Mouse (Mus musculus) embryonic facial prominence, embryonic 12.5 days (tissue): ENCODE data around the gene Hoxb8. TPM values are rescaled to one million over a fixed set of nuclear protein-coding genes. Genes with fewer than 3 reads are reported as not detected.
A peak's percentile ranks its signal among the peaks of the same experiment; 100 is the strongest.

Experiments
- ATAC-seq: fragments of 200-750 bp; cut with Nextera tagmentation; 2 replicates; pipeline ENCODE4 v1.8.0; 2017; ENCODE audit not compliant: insufficient number of reproducible peaks, insufficient read depth, low FRiP score, low TSS enrichment
- H3K27ac ChIP-seq: fragments of 300-500 bp; sonication (generic); 2 replicates; pipeline ENCODE4 v1.5.1; 2016; ENCODE audit warnings: mild to moderate bottlenecking
- H3K27me3 ChIP-seq: fragments of 300-500 bp; sonication (generic); 2 replicates; pipeline ENCODE4 v1.6.1; 2016; ENCODE audit warnings: mild to moderate bottlenecking, moderate library complexity
- H3K36me3 ChIP-seq: fragments of 300-500 bp; sonication (generic); 2 replicates; pipeline ENCODE4 v1.6.1; 2016; ENCODE audit warnings: mild to moderate bottlenecking
- H3K4me1 ChIP-seq: fragments of 300-500 bp; sonication (generic); 2 replicates; pipeline ENCODE4 v1.6.1; 2016
- H3K4me2 ChIP-seq: fragments of 300-500 bp; sonication (generic); replicated peaks from 2 replicates; pipeline ENCODE4 v1.6.1; 2016; ENCODE audit warnings: mild to moderate bottlenecking, moderate library complexity
- H3K4me3 ChIP-seq: fragments of 300-500 bp; sonication (generic); 2 replicates; pipeline ENCODE4 v1.5.1; 2016; ENCODE audit warnings: mild to moderate bottlenecking
- H3K9ac ChIP-seq: fragments of 300-500 bp; sonication (generic); 2 replicates; pipeline ENCODE4 v1.6.1; 2016; ENCODE audit warnings: mild to moderate bottlenecking, moderate library complexity
- H3K9me3 ChIP-seq: fragments of 300-500 bp; sonication (generic); 2 replicates; pipeline ENCODE4 v1.6.1; 2016; ENCODE audit warnings: mild to moderate bottlenecking, moderate library complexity
- WGBS: fragments of 180-500 bp; shearing (Covaris S2); methylation state at CpG from one replicate; pipeline ENCODE4 v1.1.7; 2016; 5-methylcytosine and 5-hydroxymethylcytosine counted together
- polyA plus RNA-seq: library from polyadenylated mRNA; unstranded; fragments of >200 nt; fragmentation: Nextera tagmentation; extraction: Ambion mirVana; gene quantifications from 2 replicates; pipeline ENCODE4 v1.2.1, GENCODE M21; 2016

Hoxb8 gene
- polyA plus RNA-seq, 1 experiment from 2014 or later: not detected

DNA sequence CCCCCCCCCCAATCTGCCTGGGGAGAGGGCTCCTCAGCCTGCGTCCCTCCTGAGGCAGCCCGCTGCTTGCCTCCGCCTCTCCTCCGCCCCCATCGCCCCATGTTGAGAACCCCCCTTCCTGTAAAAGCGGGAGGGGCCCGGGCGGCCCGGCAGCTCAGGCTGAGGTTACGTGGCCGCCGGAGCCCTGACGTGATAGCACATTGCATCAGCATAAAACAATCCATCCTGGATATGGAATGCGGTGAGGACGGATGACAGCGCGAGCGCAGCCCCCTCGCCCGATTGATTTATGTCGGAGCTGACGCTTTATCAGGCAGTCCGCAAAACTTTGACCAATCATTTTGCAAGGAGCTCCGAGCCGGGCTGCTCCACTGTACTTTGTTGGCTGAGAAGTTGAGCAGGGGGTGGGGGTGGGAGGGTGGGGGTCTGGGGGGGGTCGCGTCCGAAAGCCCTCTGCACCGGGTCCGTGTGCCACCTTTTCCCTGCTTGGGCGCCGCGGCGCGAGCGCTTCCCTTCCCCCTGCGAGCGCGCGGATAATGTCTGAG lies 10.6 kb upstream of the Hoxb8 start, which contains the start of gene Hoxb9:
Gene Hoxb9, plus strand, starts transcription at position 462 of the 545 bp plus-strand sequence.
- WGBS: under 1% methylated on average over 40 of the region's 40 CpGs
- H3K27ac ChIP-seq: no peak within 1 kb of the TSS
- no peaks in the 10 kb centered on the region for H3K36me3 ChIP-seq
- ATAC-seq: no peak
- peaks cover 98% of the 10 kb centered on the region for H3K27me3 ChIP-seq
- 0 out of 2 replicates have a peak within 1 kb of the TSS, but pooled peaks have one; percentile 3 for H3K4me2 ChIP-seq
- H3K4me1 ChIP-seq: no peaks in the 10 kb centered on the region; the same call in 1 of the 2 replicates
- peak within 1 kb of the TSS; percentile 20 for H3K4me3 ChIP-seq
- no peaks in the 10 kb centered on the region for H3K9me3 ChIP-seq
- H3K9ac ChIP-seq: no peak within 1 kb of the TSS

DNA sequence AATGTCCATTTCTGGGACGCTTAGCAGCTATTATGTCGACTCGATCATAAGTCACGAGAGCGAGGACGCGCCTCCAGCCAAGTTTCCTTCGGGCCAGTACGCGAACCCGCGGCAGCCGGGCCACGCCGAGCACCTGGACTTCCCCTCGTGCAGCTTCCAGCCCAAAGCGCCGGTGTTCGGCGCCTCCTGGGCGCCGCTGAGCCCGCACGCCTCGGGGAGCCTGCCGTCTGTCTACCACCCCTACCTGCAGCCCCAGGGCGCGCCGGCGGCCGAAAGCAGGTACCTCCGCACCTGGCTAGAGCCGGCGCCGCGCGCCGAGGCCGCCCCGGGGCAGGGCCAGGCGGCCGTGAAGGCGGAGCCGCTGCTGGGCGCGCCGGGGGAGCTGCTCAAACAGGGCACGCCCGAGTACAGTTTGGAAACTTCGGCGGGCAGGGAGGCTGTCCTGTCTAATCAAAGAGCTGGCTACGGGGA lies 10.1 kb upstream of the Hoxb8 start:
- Histone ChIP-seq H3K27me3 (peaks cover 98% of the 10 kb centered on the region), H3K4me2 (0 out of 2 replicates have a peak overlapping the region, but pooled peaks have one; percentile 3), H3K4me1 (no peaks in the 10 kb centered on the region; the same call in 1 of the 2 replicates), H3K36me3 (no peaks in the 10 kb centered on the region), H3K9me3 (no peaks in the 10 kb centered on the region), H3K27ac (no peak overlapping the region), H3K4me3 (peak overlapping the region; percentile 20), H3K9ac (no peak overlapping the region)
- under 1% methylated on average over 52 of the region's 52 CpGs for WGBS
- no peak for ATAC-seq

DNA sequence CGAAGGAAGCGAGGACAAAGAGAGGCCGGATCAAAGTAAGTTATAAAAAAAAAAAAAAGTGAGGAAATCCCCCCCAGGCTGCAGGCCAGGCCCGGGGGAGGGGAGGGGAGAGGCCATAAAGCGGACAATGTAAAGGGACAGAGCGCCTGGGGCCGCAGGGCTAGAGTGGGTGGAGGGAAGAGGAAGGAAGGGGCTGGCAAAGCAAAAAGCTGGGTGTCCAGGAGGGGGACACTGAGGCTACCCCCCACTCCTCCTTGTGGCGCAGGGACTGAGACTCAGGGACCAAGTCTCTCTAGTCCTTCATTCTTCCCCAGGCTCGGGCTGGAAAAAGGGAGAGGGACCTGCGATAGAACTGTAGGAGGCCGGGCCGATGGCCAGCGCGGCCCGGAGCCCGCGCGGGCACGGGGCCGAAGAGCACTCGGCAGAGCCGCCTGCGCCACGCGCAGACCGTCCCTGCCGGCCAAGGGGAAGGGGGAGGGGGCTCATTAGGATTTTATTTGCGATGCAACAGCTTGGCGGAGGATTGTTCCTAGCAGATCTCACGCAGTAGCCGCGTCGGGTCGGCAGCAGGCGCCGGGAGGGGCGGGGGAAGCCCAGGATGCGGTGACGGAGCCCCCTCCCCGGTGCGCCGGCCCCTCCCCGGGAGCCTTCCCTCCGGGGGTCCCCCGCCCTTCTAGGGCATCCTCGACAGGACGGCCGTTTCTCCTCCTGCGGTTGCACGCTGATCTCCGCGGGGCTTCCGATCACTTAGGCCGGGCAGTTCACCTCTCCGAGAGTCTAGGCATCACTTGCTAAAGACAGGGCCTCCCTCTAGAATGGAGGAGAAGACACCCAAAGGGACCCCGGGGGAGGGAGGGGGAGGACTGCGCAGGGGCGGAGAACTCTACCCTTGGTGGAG lies 9.4 kb upstream of the Hoxb8 start:
- Histone ChIP-seq H3K9ac (no peak overlapping the region), H3K9me3 (no peaks in the 10 kb centered on the region), H3K36me3 (no peaks in the 10 kb centered on the region), H3K4me2 (no peak overlapping the region), H3K27ac (no peak overlapping the region), H3K4me3 (no peak overlapping the region), H3K27me3 (peaks cover 98% of the 10 kb centered on the region), H3K4me1 (no peaks in the 10 kb centered on the region; the same call in 1 of the 2 replicates)
- ATAC-seq: no peak
- WGBS: under 1% methylated on average over 54 of the region's 58 CpGs

DNA sequence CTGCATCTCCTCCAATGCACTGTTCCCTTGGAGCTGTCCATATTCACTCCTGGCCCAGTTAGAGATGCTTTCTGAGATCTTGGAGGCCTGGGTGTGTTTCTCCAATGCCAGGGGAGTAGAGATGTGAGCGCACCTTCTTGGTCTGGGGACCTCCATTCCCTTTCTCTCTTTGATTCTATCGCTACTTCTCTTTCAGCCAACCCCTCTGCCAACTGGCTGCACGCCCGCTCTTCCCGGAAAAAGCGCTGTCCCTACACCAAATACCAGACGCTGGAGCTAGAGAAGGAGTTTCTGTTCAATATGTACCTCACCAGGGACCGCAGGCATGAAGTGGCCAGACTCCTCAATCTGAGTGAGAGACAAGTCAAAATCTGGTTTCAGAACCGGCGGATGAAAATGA lies 7.3 kb upstream of the Hoxb8 start:
- Histone ChIP-seq H3K4me2 (no peak overlapping the region), H3K4me3 (no peak overlapping the region), H3K9me3 (no peaks in the 10 kb centered on the region), H3K36me3 (no peaks in the 10 kb centered on the region), H3K4me1 (no peaks in the 10 kb centered on the region; the same call in 1 of the 2 replicates), H3K9ac (no peak overlapping the region), H3K27me3 (peaks cover 99% of the 10 kb centered on the region), H3K27ac (no peak overlapping the region)
- WGBS: 3% methylated on average over 10 of the region's 10 CpGs
- no peak for ATAC-seq

DNA sequence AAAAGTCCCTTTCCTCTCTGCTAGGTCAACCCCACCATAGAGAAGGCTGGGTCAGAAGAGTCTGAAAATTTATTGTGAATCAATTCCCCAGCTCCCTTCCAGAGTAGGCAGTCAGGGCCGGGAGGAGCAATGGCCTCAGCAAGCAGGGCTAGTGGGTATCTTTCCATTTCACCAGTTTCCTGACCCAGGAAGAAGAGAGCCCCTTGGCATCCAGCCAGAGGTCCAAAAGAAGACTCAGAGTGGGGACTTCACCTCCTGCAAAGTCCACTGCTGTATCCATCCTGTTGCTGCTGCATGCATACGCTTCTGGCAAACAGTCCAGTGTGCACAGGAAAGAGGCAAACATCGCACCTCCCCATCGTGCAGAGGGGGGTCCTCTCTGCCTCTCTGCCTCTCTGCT lies 5.8 kb upstream of the Hoxb8 start:
- Histone ChIP-seq H3K4me1 (no peaks in the 10 kb centered on the region; the same call in 1 of the 2 replicates), H3K4me3 (no peak overlapping the region), H3K9ac (no peak overlapping the region), H3K9me3 (no peaks in the 10 kb centered on the region), H3K27ac (no peak overlapping the region), H3K36me3 (no peaks in the 10 kb centered on the region), H3K27me3 (peaks cover 97% of the 10 kb centered on the region), H3K4me2 (no peak overlapping the region)
- ATAC-seq: no peak
- 8% methylated on average over 4 of the region's 4 CpGs for WGBS

DNA sequence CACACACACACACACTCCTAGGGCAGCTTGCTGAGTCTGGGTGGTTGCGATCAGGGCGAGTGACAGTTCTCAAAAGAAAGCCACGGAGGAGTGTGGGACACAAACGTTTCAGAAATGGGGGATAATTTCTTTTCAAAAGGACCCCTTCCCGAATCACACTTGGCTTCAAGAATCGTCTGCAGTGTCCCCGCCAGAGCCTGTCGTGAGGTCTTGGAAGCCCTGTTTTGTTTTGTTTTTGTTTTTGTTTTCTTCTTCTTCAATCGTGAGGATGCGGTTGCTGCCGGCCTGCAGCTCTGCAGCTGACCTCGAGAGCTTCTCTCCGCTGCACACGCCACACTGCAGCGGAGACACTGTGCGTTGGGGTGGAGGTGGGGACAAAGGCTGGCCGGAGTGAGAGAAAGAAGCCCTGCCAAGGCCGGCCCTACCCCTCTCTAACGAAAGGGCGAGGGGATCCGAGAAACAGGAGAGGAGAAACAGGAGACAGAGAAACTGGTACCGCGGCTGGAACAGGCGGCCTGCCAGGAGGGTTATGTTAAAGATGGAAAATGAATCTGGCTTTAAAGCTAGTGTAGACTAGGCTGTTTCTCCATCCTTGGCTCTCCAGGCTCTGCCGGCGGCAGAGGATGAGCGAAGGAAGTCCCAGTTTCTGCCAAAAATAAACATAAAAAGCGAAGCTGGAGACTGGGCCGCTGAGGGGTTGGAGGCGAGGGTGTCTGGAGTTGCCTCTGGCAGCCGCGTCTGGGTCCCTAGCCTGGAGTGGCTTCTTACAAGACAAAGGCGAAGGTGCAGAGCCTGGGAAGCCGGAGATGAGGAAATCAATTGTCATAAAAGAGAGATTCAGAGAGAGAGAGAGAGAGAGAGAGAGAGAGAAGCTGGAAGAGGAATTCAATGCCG lies 4.3 kb upstream of the Hoxb8 start:
- Histone ChIP-seq H3K36me3 (no peaks in the 10 kb centered on the region), H3K27ac (no peak overlapping the region), H3K4me3 (no peak overlapping the region), H3K27me3 (peaks cover 96% of the 10 kb centered on the region), H3K4me1 (no peaks in the 10 kb centered on the region; the same call in 1 of the 2 replicates), H3K4me2 (no peak overlapping the region), H3K9ac (no peak overlapping the region), H3K9me3 (no peaks in the 10 kb centered on the region)
- no peak for ATAC-seq
- 1% methylated on average over 35 of the region's 35 CpGs for WGBS

DNA sequence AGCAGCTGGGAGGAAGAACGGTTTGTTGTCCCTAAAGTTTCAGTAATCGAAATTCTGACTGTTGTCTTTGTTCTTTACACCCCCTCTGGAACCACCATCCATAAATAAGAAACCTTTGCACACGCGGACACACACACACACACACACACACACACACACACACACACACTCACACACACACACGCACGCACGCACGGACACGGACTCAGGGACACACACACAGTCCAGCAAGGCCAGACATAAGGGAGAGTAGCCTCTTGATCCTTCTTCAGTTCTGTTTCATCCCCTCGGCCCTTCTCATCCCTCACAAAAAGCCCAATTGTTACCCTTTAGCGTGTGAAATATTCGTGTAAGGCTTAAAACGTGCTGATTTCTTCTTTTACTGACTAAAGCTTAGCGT lies 3.4 kb upstream of the Hoxb8 start:
- Histone ChIP-seq H3K27ac (no peak overlapping the region), H3K4me2 (no peak overlapping the region), H3K9ac (no peak overlapping the region), H3K27me3 (peaks cover 96% of the 10 kb centered on the region), H3K4me1 (no peaks in the 10 kb centered on the region), H3K36me3 (no peaks in the 10 kb centered on the region), H3K4me3 (no peak overlapping the region), H3K9me3 (no peaks in the 10 kb centered on the region)
- ATAC-seq: no peak
- 14% methylated on average over 14 of the region's 14 CpGs for WGBS

DNA sequence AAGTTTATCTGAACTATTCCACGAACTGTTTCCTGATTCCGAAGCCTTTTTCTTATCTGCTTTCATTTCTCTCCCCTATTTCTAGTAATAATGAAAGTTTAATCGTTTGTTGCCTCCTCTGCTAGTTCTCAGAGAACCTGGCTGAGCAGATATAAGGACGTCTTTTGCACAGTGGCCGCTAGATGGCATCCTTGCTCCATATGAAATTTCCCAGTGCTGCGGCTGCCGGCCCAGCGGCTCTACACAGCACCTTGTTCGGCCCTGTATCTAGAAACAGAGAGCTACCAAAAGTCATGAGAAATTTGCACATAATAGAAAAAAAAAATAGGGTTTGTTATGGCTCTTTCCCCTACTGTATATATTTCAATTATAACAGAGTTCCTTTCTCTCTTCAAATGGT lies 2.9 kb upstream of the Hoxb8 start:
- Histone ChIP-seq H3K36me3 (no peaks in the 10 kb centered on the region), H3K27me3 (peaks cover 96% of the 10 kb centered on the region), H3K27ac (no peak overlapping the region), H3K4me1 (no peaks in the 10 kb centered on the region), H3K4me2 (no peak overlapping the region), H3K4me3 (no peak overlapping the region), H3K9me3 (no peaks in the 10 kb centered on the region), H3K9ac (no peak overlapping the region)
- no peak for ATAC-seq
- under 1% methylated on average over 9 of the region's 9 CpGs for WGBS

DNA sequence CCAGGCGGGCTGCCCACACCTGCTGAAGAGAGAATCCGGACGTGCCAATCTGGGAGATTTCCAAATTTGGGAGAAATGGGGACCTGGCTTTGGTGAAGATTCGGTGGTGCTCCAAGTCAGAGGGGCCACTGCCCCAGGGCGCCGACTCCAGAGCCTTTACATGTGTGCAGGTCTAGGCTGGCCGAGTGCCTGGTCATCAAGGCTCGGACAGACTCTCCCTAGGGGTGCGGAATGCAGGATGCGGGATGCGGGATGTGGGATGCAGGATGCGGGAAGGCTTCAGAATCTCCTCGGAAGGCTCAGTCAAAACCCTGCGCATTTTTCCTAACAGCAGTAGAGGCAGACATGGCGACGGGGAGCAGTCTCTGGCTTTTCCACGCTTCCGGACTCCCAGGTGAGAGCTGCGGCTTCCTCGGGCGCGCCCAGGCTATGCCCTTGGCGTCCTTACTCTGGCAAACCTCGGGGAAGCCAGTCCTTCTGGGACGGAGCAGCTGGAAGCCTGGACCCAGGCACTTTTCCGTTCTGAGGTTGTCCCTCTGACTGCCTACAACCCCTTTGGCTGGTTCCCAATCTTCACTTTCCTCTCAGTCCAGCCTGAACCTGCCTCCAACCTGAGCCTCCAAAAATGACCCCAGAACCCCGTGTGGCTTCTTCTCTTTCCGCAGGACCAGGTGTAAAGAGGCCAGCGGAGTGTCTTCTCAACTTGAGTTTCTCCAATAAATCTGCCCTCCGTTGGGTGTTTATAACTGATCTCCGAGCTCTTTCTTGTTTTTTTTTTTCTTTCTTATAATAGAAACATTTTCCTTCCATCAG lies 2.1 kb upstream of the Hoxb8 start:
- WGBS: 2% methylated on average over 31 of the region's 31 CpGs
- ATAC-seq: no peak
- no peaks in the 10 kb centered on the region for H3K9me3 ChIP-seq
- 0 out of 2 replicates have a peak, but pooled peaks cover 3% of the 10 kb centered on the region for H3K4me1 ChIP-seq
- H3K27ac ChIP-seq: no peak overlapping the region
- H3K9ac ChIP-seq: no peak overlapping the region
- no peak overlapping the region for H3K4me3 ChIP-seq
- no peaks in the 10 kb centered on the region for H3K36me3 ChIP-seq
- peaks cover 96% of the 10 kb centered on the region for H3K27me3 ChIP-seq
- H3K4me2 ChIP-seq: no peak overlapping the region

DNA sequence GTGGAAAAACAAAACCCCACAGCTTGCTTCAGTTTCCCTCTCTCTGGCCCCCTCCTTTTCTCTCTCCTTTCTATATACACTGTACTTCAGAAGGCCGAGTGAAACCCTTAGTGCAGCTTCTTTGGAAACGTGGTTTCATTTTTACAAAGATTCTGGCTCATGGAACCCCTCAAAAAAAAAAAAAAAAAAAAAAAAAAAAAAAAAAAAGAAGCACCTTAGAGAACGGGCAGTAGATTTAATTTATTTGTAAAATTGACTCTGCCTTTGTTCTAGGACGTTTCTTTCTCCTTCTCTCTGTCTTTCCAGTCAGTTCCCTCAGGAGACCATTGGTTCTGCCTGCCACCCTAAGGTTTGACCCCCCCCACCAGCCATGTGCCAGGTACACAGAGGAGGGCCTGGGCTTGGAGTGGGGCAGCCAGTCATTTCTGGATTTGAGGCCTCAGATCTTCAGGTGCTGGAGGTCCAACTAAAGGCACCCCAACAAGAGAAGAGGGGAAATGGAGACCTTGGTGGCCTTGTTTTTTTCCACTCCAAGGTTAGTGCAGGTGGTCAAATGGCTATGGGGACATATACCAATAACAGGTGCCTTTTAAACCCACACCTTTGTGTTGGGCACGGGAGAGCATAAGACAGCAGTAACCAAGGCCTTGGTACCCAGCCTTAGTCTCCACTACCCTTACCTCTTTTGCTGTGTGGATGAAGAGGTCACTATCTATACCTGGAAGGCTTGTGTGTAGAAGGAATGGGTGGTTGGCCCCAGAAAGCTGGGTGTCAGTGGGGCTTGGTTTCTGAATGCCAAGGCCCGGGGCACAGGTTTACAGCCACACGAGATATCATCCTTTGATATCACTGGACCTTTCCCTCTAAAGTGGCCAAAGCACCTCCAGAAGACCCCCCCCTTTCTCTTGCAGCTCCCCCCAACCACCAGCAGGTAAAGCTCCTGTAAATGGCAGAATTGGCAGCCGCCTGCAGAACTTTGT lies 1.0 kb upstream of the Hoxb8 start:
- ATAC-seq: no peak
- Histone ChIP-seq H3K4me2 (no peak overlapping the region), H3K27me3 (peaks cover 96% of the 10 kb centered on the region), H3K4me1 (0 out of 2 replicates have a peak, but pooled peaks cover 3% of the 10 kb centered on the region), H3K36me3 (no peaks in the 10 kb centered on the region), H3K27ac (no peak overlapping the region), H3K4me3 (no peak overlapping the region), H3K9ac (no peak overlapping the region), H3K9me3 (no peaks in the 10 kb centered on the region)
- 8% methylated on average over 8 of the region's 8 CpGs for WGBS
